Mouse (Mus musculus) heart, embryonic 15.5 days (tissue): ENCODE measurements around the gene Prdm15. TPM values are rescaled to one million over a fixed set of nuclear protein-coding genes. Genes with fewer than 3 reads are reported as not detected.

Experiments used
- ATAC-seq: fragments of 200-750 bp; cut with Nextera tagmentation; replicated peaks from 2 replicates; pipeline ENCODE4 v1.8.0; 2017; ENCODE audit warnings: low read depth, moderate TSS enrichment; ENCODE audit not compliant: insufficient number of reproducible peaks, insufficient read depth, low FRiP score
- H3K27ac ChIP-seq: fragments of 300-500 bp; sonication (generic); 2 replicates; pipeline ENCODE4 v1.5.1; 2015; ENCODE audit warnings: mild to moderate bottlenecking, inconsistent platforms
- H3K27me3 ChIP-seq: fragments of 300-500 bp; sonication (generic); 2 replicates; pipeline ENCODE4 v1.6.1; 2015; ENCODE audit warnings: inconsistent platforms
- H3K36me3 ChIP-seq: fragments of 300-500 bp; sonication (generic); 2 replicates; pipeline ENCODE4 v1.6.1; 2015; ENCODE audit warnings: mild to moderate bottlenecking, inconsistent platforms
- H3K4me1 ChIP-seq: fragments of 300-500 bp; sonication (generic); replicated peaks from 2 replicates; pipeline ENCODE4 v1.6.1; 2015; ENCODE audit warnings: inconsistent platforms
- H3K4me2 ChIP-seq: fragments of 300-500 bp; sonication (generic); 2 replicates; pipeline ENCODE4 v1.6.1; 2015; ENCODE audit warnings: inconsistent platforms, mild to moderate bottlenecking, moderate library complexity
- H3K4me3 ChIP-seq: fragments of 300-500 bp; sonication (generic); 2 replicates; pipeline ENCODE4 v1.5.1; 2015; ENCODE audit warnings: mild to moderate bottlenecking, inconsistent platforms
- H3K9ac ChIP-seq: fragments of 300-500 bp; sonication (generic); 2 replicates; pipeline ENCODE4 v1.6.1; 2015; ENCODE audit warnings: mild to moderate bottlenecking, inconsistent platforms
- H3K9me3 ChIP-seq: fragments of 300-500 bp; sonication (generic); replicated peaks from 2 replicates; pipeline ENCODE4 v1.6.1; 2016; ENCODE audit warnings: inconsistent platforms
- WGBS: fragments of 180-500 bp; shearing (Covaris S2); methylation state at CpG from one replicate; pipeline ENCODE4 v1.1.7; 2015; ENCODE audit warnings: mixed read lengths; 5-methylcytosine and 5-hydroxymethylcytosine counted together
- polyA plus RNA-seq: library from polyadenylated mRNA; unstranded; fragments of >200 nt; fragmentation: Nextera tagmentation; extraction: Ambion mirVana; gene quantifications from 2 replicates; pipeline ENCODE4 v1.2.1, GENCODE M21; 2015

Prdm15 gene
- polyA plus RNA-seq: 4.8 and 6.0 TPM in 2 replicates

DNA sequence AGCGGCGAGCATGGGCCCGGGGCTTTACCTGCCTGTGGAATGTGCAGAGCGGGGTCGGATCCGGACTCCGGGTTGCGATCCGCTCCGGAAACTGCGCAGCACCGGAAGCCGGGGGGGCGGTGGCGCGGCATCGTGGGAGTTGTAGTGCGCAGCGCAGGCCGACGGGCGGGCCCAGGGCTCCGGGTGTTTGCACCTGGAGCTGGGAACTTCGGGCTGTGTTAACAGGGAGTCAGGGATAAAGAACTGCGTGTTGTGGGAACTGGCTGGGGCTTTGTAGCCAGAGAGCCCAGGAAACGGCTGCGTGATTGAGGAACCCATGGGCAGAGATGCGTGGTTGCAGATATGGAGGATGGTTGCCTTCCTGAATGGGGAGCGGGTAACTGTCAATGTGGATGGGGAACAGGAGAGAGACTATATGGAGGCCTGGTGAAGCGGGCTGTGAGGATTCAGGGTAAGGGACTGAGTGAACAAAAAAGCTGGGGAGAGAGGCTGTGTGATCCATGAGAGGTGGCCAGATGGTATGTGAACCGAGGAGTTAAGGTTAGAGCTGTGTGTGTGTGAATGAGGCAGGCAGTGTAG is at the start of gene Prdm15:
Gene Prdm15, minus strand, starts transcription at position 110 of the 579 bp plus-strand sequence.
- ATAC-seq: peak; percentile 88
- WGBS: under 1% methylated on average over 31 of the region's 31 CpGs

DNA sequence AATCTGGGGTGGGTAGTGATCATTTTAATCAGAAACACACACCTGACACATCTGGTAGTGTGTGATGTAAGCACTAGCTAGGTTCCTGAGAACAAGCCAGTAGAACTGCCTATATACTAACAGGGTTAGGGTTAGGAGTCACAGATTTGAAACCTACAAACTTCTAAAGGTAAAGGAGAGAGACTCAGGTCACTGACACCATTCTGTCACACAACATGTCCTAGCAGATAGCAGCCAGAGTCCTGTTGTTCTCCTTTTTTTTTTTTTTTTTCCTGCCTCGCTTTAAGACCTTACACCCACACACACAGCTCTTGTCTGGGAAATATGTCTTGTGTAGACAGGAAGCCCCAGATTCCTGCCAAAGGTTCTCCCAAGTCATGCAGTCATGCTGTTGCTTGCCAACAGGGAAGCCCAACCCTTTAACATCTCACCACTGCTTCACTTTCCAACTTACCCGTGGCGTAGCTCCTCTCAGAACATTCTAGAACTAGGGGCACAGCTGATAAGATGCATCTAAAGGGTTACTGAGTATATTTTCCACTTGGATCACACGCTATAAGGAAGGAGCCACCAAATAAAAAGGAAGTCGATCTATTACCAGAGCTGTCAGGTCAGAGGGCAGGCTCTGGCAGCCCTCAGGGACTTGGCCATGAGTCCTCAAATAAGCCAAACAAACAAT is 45.8 kb upstream of the Prdm15 start:
- H3K36me3 ChIP-seq: no peaks in the 10 kb centered on the region; the same call in 1 of the 2 replicates
- no peaks in the 10 kb centered on the region for H3K9me3 ChIP-seq
- H3K4me3 ChIP-seq: no peak overlapping the region
- H3K4me1 ChIP-seq: peaks cover 10% of the 10 kb centered on the region; the same call in 1 of the 2 replicates
- 31% methylated on average over 5 of the region's 5 CpGs for WGBS
- H3K4me2 ChIP-seq: no peak overlapping the region
- no peaks in the 10 kb centered on the region for H3K27me3 ChIP-seq
- peak overlapping the region; percentile 31 for H3K27ac ChIP-seq
- peak; percentile 83 for ATAC-seq
- H3K9ac ChIP-seq: no peak overlapping the region

More for the DNA sequence above, at the start of gene Prdm15:
- H3K27me3 ChIP-seq: no peaks in the 10 kb centered on the region
- no peaks in the 10 kb centered on the region for H3K36me3 ChIP-seq
- peak within 1 kb of the TSS; percentile 88 for H3K4me3 ChIP-seq
- H3K27ac ChIP-seq: peak within 1 kb of the TSS; percentile 99
- H3K4me2 ChIP-seq: peak within 1 kb of the TSS; percentile 79
- no peaks in the 10 kb centered on the region for H3K9me3 ChIP-seq
- peaks cover 34% of the 10 kb centered on the region for H3K4me1 ChIP-seq
- peak within 1 kb of the TSS; percentile 99 for H3K9ac ChIP-seq

DNA sequence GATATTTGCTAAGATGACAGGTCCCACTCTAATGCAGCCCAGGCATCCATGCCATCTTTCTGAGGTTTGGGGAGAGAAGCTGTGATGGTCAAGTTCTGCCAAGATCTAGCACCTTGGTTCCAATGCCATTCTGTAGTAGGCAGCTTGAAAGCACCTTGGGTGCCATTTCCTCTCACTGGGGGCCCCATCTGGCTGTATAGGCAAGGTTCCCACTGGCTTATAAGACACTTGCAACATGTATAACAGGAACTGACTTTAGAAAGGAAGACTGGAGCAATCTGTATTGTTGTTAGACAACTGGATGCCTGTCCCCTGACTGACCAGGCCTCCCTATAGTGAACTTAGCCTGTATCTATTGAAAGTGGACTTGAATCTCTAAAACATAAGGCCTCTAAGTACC is 36.1 kb upstream of the Prdm15 start:
- ATAC-seq: no peak
- H3K27me3 ChIP-seq: no peaks in the 10 kb centered on the region
- no peaks in the 10 kb centered on the region for H3K9me3 ChIP-seq
- H3K36me3 ChIP-seq: peaks cover 12% of the 10 kb centered on the region; the same call in 1 of the 2 replicates
- H3K4me1 ChIP-seq: no peaks in the 10 kb centered on the region
- no peak overlapping the region for H3K4me3 ChIP-seq
- no peak overlapping the region for H3K27ac ChIP-seq
- no peak overlapping the region for H3K9ac ChIP-seq
- H3K4me2 ChIP-seq: no peak overlapping the region

GRCm38 (mm10) chr16:97883696-97884095 is 32.0 kb upstream of the Prdm15 start:
- H3K4me3 ChIP-seq: no peak overlapping the region
- no peak overlapping the region for H3K9ac ChIP-seq
- H3K36me3 ChIP-seq: peaks cover 18% of the 10 kb centered on the region; the same call in 1 of the 2 replicates
- no peaks in the 10 kb centered on the region for H3K4me1 ChIP-seq
- H3K4me2 ChIP-seq: no peak overlapping the region
- ATAC-seq: no peak
- H3K27ac ChIP-seq: no peak overlapping the region
- 88% methylated on average over 1 of the region's 1 CpGs for WGBS
- H3K9me3 ChIP-seq: no peaks in the 10 kb centered on the region; the same call in 1 of the 2 replicates
- H3K27me3 ChIP-seq: no peaks in the 10 kb centered on the region

DNA sequence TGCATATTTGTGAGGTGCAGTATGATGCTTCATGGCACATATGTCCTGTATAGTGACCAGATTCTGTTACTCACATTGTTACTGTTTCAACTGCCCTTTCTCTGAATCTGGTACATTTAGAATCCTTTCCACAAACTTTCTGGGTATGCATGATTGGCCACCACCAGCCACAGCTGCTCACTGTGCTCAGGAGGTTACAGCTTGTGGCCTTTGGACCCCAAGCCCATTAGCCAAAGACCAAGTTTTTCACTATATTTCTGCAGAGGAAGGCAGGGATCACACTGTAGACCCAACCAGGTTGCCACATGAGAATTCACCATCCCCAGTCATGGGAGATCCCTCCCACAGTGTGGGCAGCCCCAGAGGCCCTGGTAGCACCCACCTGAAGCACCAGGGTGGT is 31.2 kb upstream of the Prdm15 start:
- no peaks in the 10 kb centered on the region; the same call in 1 of the 2 replicates for H3K9me3 ChIP-seq
- H3K4me3 ChIP-seq: no peak overlapping the region
- H3K27me3 ChIP-seq: no peaks in the 10 kb centered on the region
- H3K9ac ChIP-seq: no peak overlapping the region
- H3K36me3 ChIP-seq: peaks cover 18% of the 10 kb centered on the region; the same call in 1 of the 2 replicates
- no peaks in the 10 kb centered on the region for H3K4me1 ChIP-seq
- H3K27ac ChIP-seq: no peak overlapping the region
- ATAC-seq: no peak
- no peak overlapping the region for H3K4me2 ChIP-seq

GRCm38 (mm10) chr16:97879134-97879533 is 27.5 kb upstream of the Prdm15 start:
- no peak overlapping the region for H3K9ac ChIP-seq
- ATAC-seq: no peak
- peaks cover 31% of the 10 kb centered on the region for H3K36me3 ChIP-seq
- no peaks in the 10 kb centered on the region; the same call in 1 of the 2 replicates for H3K9me3 ChIP-seq
- WGBS: 74% methylated on average over 1 of the region's 1 CpGs
- H3K27me3 ChIP-seq: no peaks in the 10 kb centered on the region
- H3K4me1 ChIP-seq: no peaks in the 10 kb centered on the region
- no peak overlapping the region for H3K4me3 ChIP-seq
- no peak overlapping the region for H3K4me2 ChIP-seq
- no peak overlapping the region for H3K27ac ChIP-seq

- ATAC-seq: no peak
- H3K9me3 ChIP-seq: no peaks in the 10 kb centered on the region; the same call in 1 of the 2 replicates
- H3K36me3 ChIP-seq: peaks cover 39% of the 10 kb centered on the region
- 92% methylated on average over 3 of the region's 3 CpGs for WGBS
- H3K9ac ChIP-seq: no peak overlapping the region
- H3K4me1 ChIP-seq: no peaks in the 10 kb centered on the region
- H3K4me3 ChIP-seq: no peak overlapping the region
- H3K4me2 ChIP-seq: no peak overlapping the region
- H3K27me3 ChIP-seq: no peaks in the 10 kb centered on the region
- no peak overlapping the region for H3K27ac ChIP-seq
Measured at GRCm38 (mm10) chr16:97877502-97877901, 25.9 kb upstream of the Prdm15 start.

DNA sequence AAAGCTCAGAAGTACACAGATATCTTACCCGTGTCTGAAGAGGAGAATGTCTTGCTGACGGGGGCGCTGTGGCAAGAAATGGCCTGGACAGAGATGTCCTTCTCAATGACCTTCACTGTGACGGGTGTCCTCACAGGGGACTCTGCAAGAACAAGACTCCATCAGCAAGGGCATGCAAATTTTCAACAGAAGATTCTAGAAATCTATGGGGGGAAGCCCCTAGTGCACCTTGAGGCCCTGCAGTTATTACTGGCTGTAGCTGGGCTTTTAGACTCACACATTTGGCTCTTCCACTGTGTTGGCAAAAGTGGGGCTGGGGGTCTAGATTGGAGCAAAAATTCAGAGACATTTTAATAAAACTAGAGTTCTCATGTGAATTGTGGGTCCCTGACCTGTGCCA is 23.5 kb upstream of the Prdm15 start:
- Histone ChIP-seq H3K4me1 (no peaks in the 10 kb centered on the region), H3K9ac (no peak overlapping the region), H3K36me3 (peaks cover 40% of the 10 kb centered on the region), H3K4me2 (no peak overlapping the region), H3K9me3 (no peaks in the 10 kb centered on the region; the same call in 1 of the 2 replicates), H3K27ac (no peak overlapping the region), H3K27me3 (no peaks in the 10 kb centered on the region), H3K4me3 (no peak overlapping the region)
- 73% methylated on average over 4 of the region's 4 CpGs for WGBS
- no peak for ATAC-seq

- H3K4me1 ChIP-seq: no peaks in the 10 kb centered on the region
- 51% methylated on average over 1 of the region's 1 CpGs for WGBS
- H3K27me3 ChIP-seq: no peaks in the 10 kb centered on the region
- no peaks in the 10 kb centered on the region; the same call in 1 of the 2 replicates for H3K9me3 ChIP-seq
- H3K4me2 ChIP-seq: no peak overlapping the region
- H3K27ac ChIP-seq: no peak overlapping the region
- H3K9ac ChIP-seq: no peak overlapping the region
- ATAC-seq: no peak
- H3K4me3 ChIP-seq: no peak overlapping the region
- H3K36me3 ChIP-seq: peaks cover 39% of the 10 kb centered on the region
Measured at GRCm38 (mm10) chr16:97874376-97874775, 22.7 kb upstream of the Prdm15 start.

- Histone ChIP-seq H3K36me3 (peaks cover 43% of the 10 kb centered on the region), H3K9me3 (no peaks in the 10 kb centered on the region), H3K4me3 (no peak overlapping the region), H3K4me1 (no peaks in the 10 kb centered on the region), H3K4me2 (no peak overlapping the region), H3K27me3 (no peaks in the 10 kb centered on the region), H3K27ac (no peak overlapping the region), H3K9ac (no peak overlapping the region)
- ATAC-seq: no peak
- 85% methylated on average over 5 of the region's 5 CpGs for WGBS
Measured at GRCm38 (mm10) chr16:97872657-97873056, 21.0 kb upstream of the Prdm15 start.

- Histone ChIP-seq H3K4me2 (no peak overlapping the region), H3K4me1 (no peaks in the 10 kb centered on the region), H3K9ac (no peak overlapping the region), H3K27me3 (no peaks in the 10 kb centered on the region), H3K36me3 (peaks cover 32% of the 10 kb centered on the region), H3K4me3 (no peak overlapping the region), H3K27ac (no peak overlapping the region), H3K9me3 (no peaks in the 10 kb centered on the region)
- 69% methylated on average over 6 of the region's 6 CpGs for WGBS
- no peak for ATAC-seq
Measured at GRCm38 (mm10) chr16:97869193-97870102, 17.8 kb upstream of the Prdm15 start.
